Mouse (Mus musculus) kidney, postnatal 0 days (tissue): Measurements from ENCODE around the gene E130308A19Rik. TPM values are rescaled to one million over a fixed set of nuclear protein-coding genes. Genes with fewer than 3 reads are reported as not detected.

Source experiments
- ATAC-seq: fragments of 200-750 bp; cut with Nextera tagmentation; replicated peaks from 2 replicates; pipeline ENCODE4 v1.8.0; 2017; ENCODE audit warnings: low read depth, moderate number of reproducible peaks, moderate TSS enrichment, moderate library complexity; ENCODE audit not compliant: low FRiP score
- DNase-seq: peaks from one replicate; pipeline ENCODE4 v3.0.0-alpha.2; 2016; ENCODE audit warnings: low spot score
- H3K27ac ChIP-seq: fragments of 300-500 bp; sonication (generic); 2 replicates; pipeline ENCODE4 v1.5.1; 2014; ENCODE audit warnings: mild to moderate bottlenecking
- H3K27me3 ChIP-seq: fragments of 300-500 bp; sonication (generic); 2 replicates; pipeline ENCODE4 v1.6.1; 2014; ENCODE audit warnings: low read length, mixed read lengths; ENCODE audit not compliant: insufficient read depth
- H3K36me3 ChIP-seq: fragments of 300-500 bp; sonication (generic); 2 replicates; pipeline ENCODE4 v1.6.1; 2014; ENCODE audit warnings: low read length, mixed read lengths; ENCODE audit not compliant: insufficient read depth
- H3K4me1 ChIP-seq: fragments of 300-500 bp; sonication (generic); replicated peaks from 2 replicates; pipeline ENCODE4 v1.6.1; 2014; ENCODE audit warnings: antibody characterized with exemption, low read length, mixed read lengths; ENCODE audit not compliant: insufficient read depth
- H3K4me2 ChIP-seq: fragments of 300-500 bp; sonication (generic); 2 replicates; pipeline ENCODE4 v1.6.1; 2014; ENCODE audit warnings: mild to moderate bottlenecking, low read length, moderate library complexity, mixed read lengths
- H3K4me3 ChIP-seq: fragments of 300-500 bp; sonication (generic); replicated peaks from 2 replicates; pipeline ENCODE4 v1.5.1; 2014; ENCODE audit warnings: low read depth, low read length
- H3K9ac ChIP-seq: fragments of 300-500 bp; sonication (generic); 2 replicates; pipeline ENCODE4 v1.6.1; 2014; ENCODE audit warnings: low read depth, low read length
- H3K9me3 ChIP-seq: fragments of 300-500 bp; sonication (generic); replicated peaks from 2 replicates; pipeline ENCODE4 v1.6.1; 2016; ENCODE audit warnings: low read length, inconsistent platforms, mixed read lengths
- CTCF ChIP-seq: IDR thresholded peaks from 2 replicates; pipeline ENCODE4 v1.5.1; 2016; ENCODE audit warnings: antibody characterized with exemption, low read depth, mild to moderate bottlenecking, moderate library complexity
- WGBS: fragments of 180-500 bp; shearing (Covaris S2); extraction: QIAGEN DNeasy Blood & Tissue Kit; methylation state at CpG from one replicate; pipeline ENCODE4 v1.1.7; 2014; 5-methylcytosine and 5-hydroxymethylcytosine counted together
- polyA plus RNA-seq: library from polyadenylated mRNA; unstranded; fragments of >200 nt; fragmentation: Nextera tagmentation; extraction: Ambion mirVana; gene quantifications from 2 replicates; pipeline ENCODE4 v1.2.1, GENCODE M21; 2015

The E130308A19Rik gene
- polyA plus RNA-seq, 1 experiment from 2014 or later: 29.0 TPM

GRCm38 (mm10) chr4:59630122-59630521, 4.1 kb downstream of the E130308A19Rik start:
- no peaks in the 10 kb centered on the region for H3K9me3 ChIP-seq
- H3K27ac ChIP-seq: no peak overlapping the region
- no peak overlapping the region for H3K9ac ChIP-seq
- no peak overlapping the region for H3K4me2 ChIP-seq
- TF ChIP-seq CTCF: no peak
- ATAC-seq (no peak), DNase-seq (no peak)
- peaks cover 6% of the 10 kb centered on the region; the same call in 1 of the 2 replicates for H3K4me1 ChIP-seq
- H3K27me3 ChIP-seq: no peaks in the 10 kb centered on the region
- no peaks in the 10 kb centered on the region for H3K36me3 ChIP-seq
- H3K4me3 ChIP-seq: no peak overlapping the region
- WGBS: 70% methylated on average over 9 of the region's 9 CpGs

- Histone ChIP-seq H3K9ac (no peak overlapping the region), H3K36me3 (no peaks in the 10 kb centered on the region), H3K4me3 (no peak overlapping the region), H3K9me3 (no peaks in the 10 kb centered on the region), H3K27ac (no peak overlapping the region), H3K4me1 (peaks cover 15% of the 10 kb centered on the region), H3K4me2 (no peak overlapping the region), H3K27me3 (no peaks in the 10 kb centered on the region)
- ATAC-seq (no peak), DNase-seq (no peak)
- no peak for TF ChIP-seq CTCF
- WGBS: 91% methylated on average over 1 of the region's 1 CpGs
Measured at GRCm38 (mm10) chr4:59634532-59634931, 8.5 kb downstream of the E130308A19Rik start.

- DNase-seq (no peak), ATAC-seq (no peak)
- no peaks in the 10 kb centered on the region for H3K9me3 ChIP-seq
- no peak for TF ChIP-seq CTCF
- no peak overlapping the region for H3K4me3 ChIP-seq
- H3K36me3 ChIP-seq: no peaks in the 10 kb centered on the region
- H3K4me2 ChIP-seq: no peak overlapping the region
- no peak overlapping the region for H3K9ac ChIP-seq
- no peaks in the 10 kb centered on the region for H3K27me3 ChIP-seq
- peaks cover 35% of the 10 kb centered on the region for H3K4me1 ChIP-seq
- no peak overlapping the region for H3K27ac ChIP-seq
Measured at GRCm38 (mm10) chr4:59639163-59639562, 13.2 kb downstream of the E130308A19Rik start.

GRCm38 (mm10) chr4:59640720-59641119, 14.7 kb downstream of the E130308A19Rik start:
- TF ChIP-seq CTCF: no peak
- Histone ChIP-seq H3K36me3 (no peaks in the 10 kb centered on the region), H3K27me3 (no peaks in the 10 kb centered on the region), H3K9ac (no peak overlapping the region), H3K4me1 (peaks cover 30% of the 10 kb centered on the region), H3K9me3 (no peaks in the 10 kb centered on the region), H3K27ac (peak overlapping the region; percentile 66; the same call in 1 of the 2 replicates), H3K4me3 (no peak overlapping the region), H3K4me2 (no peak overlapping the region)
- DNase-seq (no peak), ATAC-seq (no peak)
- WGBS: 79% methylated on average over 2 of the region's 2 CpGs

GRCm38 (mm10) chr4:59642039-59642438, 16.0 kb downstream of the E130308A19Rik start:
- Histone ChIP-seq H3K4me3 (no peak overlapping the region), H3K9me3 (no peaks in the 10 kb centered on the region), H3K27me3 (no peaks in the 10 kb centered on the region), H3K4me1 (peaks cover 30% of the 10 kb centered on the region), H3K4me2 (no peak overlapping the region), H3K36me3 (no peaks in the 10 kb centered on the region), H3K9ac (no peak overlapping the region), H3K27ac (peak overlapping the region; percentile 66)
- no peak for TF ChIP-seq CTCF
- DNase-seq: no peak
- WGBS: 74% methylated on average over 3 of the region's 3 CpGs
- ATAC-seq: no peak

GRCm38 (mm10) chr4:59642657-59643056, 16.6 kb downstream of the E130308A19Rik start:
- ATAC-seq: peak; percentile 57; the same call in 1 of the 2 replicates
- no peaks in the 10 kb centered on the region for H3K36me3 ChIP-seq
- H3K4me3 ChIP-seq: no peak overlapping the region
- DNase-seq: no peak
- H3K4me2 ChIP-seq: no peak overlapping the region
- peaks cover 30% of the 10 kb centered on the region for H3K4me1 ChIP-seq
- no peak overlapping the region for H3K9ac ChIP-seq
- WGBS: 58% methylated on average over 2 of the region's 2 CpGs
- H3K9me3 ChIP-seq: no peaks in the 10 kb centered on the region
- peak overlapping the region; percentile 66; the same call in 1 of the 2 replicates for H3K27ac ChIP-seq
- H3K27me3 ChIP-seq: no peaks in the 10 kb centered on the region
- no peak for TF ChIP-seq CTCF

- H3K4me1 ChIP-seq: peaks cover 25% of the 10 kb centered on the region; the same call in 1 of the 2 replicates
- H3K36me3 ChIP-seq: no peaks in the 10 kb centered on the region
- no peak overlapping the region for H3K4me2 ChIP-seq
- no peaks in the 10 kb centered on the region for H3K27me3 ChIP-seq
- 71% methylated on average over 3 of the region's 3 CpGs for WGBS
- ATAC-seq (no peak), DNase-seq (no peak)
- no peak overlapping the region for H3K9ac ChIP-seq
- H3K9me3 ChIP-seq: no peaks in the 10 kb centered on the region
- no peak overlapping the region for H3K4me3 ChIP-seq
- TF ChIP-seq CTCF: no peak
- peak overlapping the region; percentile 25 for H3K27ac ChIP-seq
Measured at GRCm38 (mm10) chr4:59644431-59644830, 18.4 kb downstream of the E130308A19Rik start.
